Mouse (Mus musculus) myocyte (in vitro differentiated cells): ENCODE measurements at regions not wholly inside any gene's neighbourhood (a gene's known extent, or its start where the extent isn't known, plus 50 kb on each side); places are given as distances from the start of the nearest gene placed in this dataset.

Experiments
- H3K27me3 ChIP-seq: one replicate; pipeline ENCODE4 v1.6.1; 2011; ENCODE audit not compliant: control insufficient read depth, insufficient read depth, insufficient read length
- H3K36me3 ChIP-seq: one replicate; pipeline ENCODE4 v1.6.1; 2011; ENCODE audit not compliant: control insufficient read depth, insufficient read depth
- H3K4me2 ChIP-seq: one replicate; pipeline ENCODE4 v1.6.1; 2011; ENCODE audit warnings: low read depth, control low read depth
- H3K4me3 ChIP-seq: one replicate; pipeline ENCODE4 v1.5.1; 2011; ENCODE audit warnings: mild to moderate bottlenecking, control low read depth, moderate library complexity
- H3K79me2 ChIP-seq: one replicate; pipeline ENCODE4 v1.6.1; 2011; ENCODE audit not compliant: control insufficient read depth, insufficient read depth
- H3ac ChIP-seq: one replicate; pipeline ENCODE4 v1.6.1; 2011; ENCODE audit not compliant: control insufficient read depth, insufficient read length
- CEBPB ChIP-seq: IDR thresholded peaks from 2 replicates; pipeline ENCODE4 v1.6.1; 2011; ENCODE audit warnings: mild to moderate bottlenecking, moderate library complexity; ENCODE audit not compliant: poor library complexity, insufficient read depth, severe bottlenecking
- E2F4 ChIP-seq: IDR thresholded peaks from one replicate; pipeline ENCODE4 v1.6.1; 2011; ENCODE audit warnings: mild to moderate bottlenecking, control low read depth, moderate library complexity; ENCODE audit not compliant: insufficient read depth
- MAX ChIP-seq: IDR thresholded peaks from one replicate; pipeline ENCODE4 v1.6.1; 2011; ENCODE audit warnings: low read depth, mild to moderate bottlenecking, control low read depth
- MYOD1 ChIP-seq, 3 experiments: IDR thresholded peaks; one replicate each; pipeline ENCODE4 v1.6.1; 2011; ENCODE audit warnings: control low read depth in 2 of 3, low read depth in 2 of 3, mild to moderate bottlenecking in 2 of 3, moderate library complexity in 1 of 3; ENCODE audit not compliant: insufficient read length in 2 of 3, control insufficient read depth in 1 of 3
- MYOG ChIP-seq, 3 experiments: IDR thresholded peaks; one replicate each; pipeline ENCODE4 v1.6.1; 2011; ENCODE audit warnings: control low read depth in 2 of 3, low read depth in 2 of 3, mild to moderate bottlenecking in 2 of 3; ENCODE audit not compliant: insufficient read length in 2 of 3, control insufficient read depth in 1 of 3, insufficient read depth in 1 of 3
- POLR2A ChIP-seq: IDR thresholded peaks from one replicate; pipeline ENCODE4 v1.6.1; 2011; ENCODE audit warnings: low read depth, mild to moderate bottlenecking, control low read depth, moderate library complexity; ENCODE audit not compliant: insufficient read length
- POLR2AphosphoS2 ChIP-seq: IDR thresholded peaks from one replicate; pipeline ENCODE4 v1.6.1; 2011; ENCODE audit warnings: low read depth, control low read depth; ENCODE audit not compliant: insufficient read length
- REST ChIP-seq: IDR thresholded peaks from one replicate; pipeline ENCODE4 v1.6.1; 2011; ENCODE audit warnings: mild to moderate bottlenecking, control low read depth, moderate library complexity; ENCODE audit not compliant: insufficient read depth, insufficient read length
- SRF ChIP-seq: IDR thresholded peaks from one replicate; pipeline ENCODE4 v1.6.1; 2011; ENCODE audit warnings: low read depth; ENCODE audit not compliant: control insufficient read depth, insufficient read length
- TCF12 ChIP-seq: IDR thresholded peaks from one replicate; pipeline ENCODE4 v1.6.1; 2011; ENCODE audit warnings: mild to moderate bottlenecking, control low read depth; ENCODE audit not compliant: poor library complexity, insufficient read depth, severe bottlenecking
- TCF3 ChIP-seq: IDR thresholded peaks from one replicate; pipeline ENCODE4 v1.6.1; 2011; ENCODE audit warnings: low read depth, control low read depth; ENCODE audit not compliant: insufficient read length
- USF1 ChIP-seq: IDR thresholded peaks from one replicate; pipeline ENCODE4 v1.6.1; 2011; ENCODE audit warnings: low read depth, mild to moderate bottlenecking, control low read depth, moderate library complexity

DNA sequence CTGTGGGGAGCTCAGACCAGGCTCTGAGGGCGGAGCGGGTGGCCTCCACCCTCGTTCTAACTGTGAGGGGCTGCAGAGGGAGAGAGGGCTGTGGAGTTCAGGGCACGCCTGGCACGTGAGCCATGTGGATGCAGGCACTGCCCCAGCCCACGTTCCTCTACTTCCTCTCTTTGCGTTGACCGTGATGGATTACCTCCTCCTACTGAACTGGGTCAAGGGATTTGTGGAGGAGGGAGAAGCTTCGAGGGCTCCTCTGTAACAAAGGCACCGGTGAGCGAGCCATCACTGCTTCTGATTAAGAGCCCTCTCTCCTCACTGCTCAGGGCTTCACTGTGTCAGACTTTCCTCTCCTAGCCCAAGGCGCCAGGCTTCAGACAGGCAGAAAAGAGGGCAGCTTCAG, 371.1 kb downstream of the Cdh26 start:
- H3K79me2 ChIP-seq, result no peaks in the 10 kb centered on the region
- TF ChIP-seq REST (no peak), POLR2AphosphoS2 (no peak), CEBPB (no peak), MYOD1 (IDR thresholded peaks at IDR 0.05; ENCODE audit: control insufficient read depth in 1 of 3, insufficient read length in 2 of 3, low read depth in 2 of 3) (no peak), MYOG (IDR thresholded peaks at IDR 0.05; ENCODE audit: control insufficient read depth in 1 of 3, insufficient read depth in 1 of 3, insufficient read length in 2 of 3, low read depth in 2 of 3) (no peak), SRF (no peak), USF1 (no peak), E2F4 (no peak), MAX (no peak), TCF3 (no peak), TCF12 (no peak), POLR2A (no peak)
- H3K27me3 ChIP-seq, result no peaks in the 10 kb centered on the region
- no peak overlapping the region for H3K4me2 ChIP-seq
- no peaks in the 10 kb centered on the region for H3K36me3 ChIP-seq
- no peak overlapping the region for H3K4me3 ChIP-seq
- H3ac ChIP-seq, result no peak overlapping the region

DNA sequence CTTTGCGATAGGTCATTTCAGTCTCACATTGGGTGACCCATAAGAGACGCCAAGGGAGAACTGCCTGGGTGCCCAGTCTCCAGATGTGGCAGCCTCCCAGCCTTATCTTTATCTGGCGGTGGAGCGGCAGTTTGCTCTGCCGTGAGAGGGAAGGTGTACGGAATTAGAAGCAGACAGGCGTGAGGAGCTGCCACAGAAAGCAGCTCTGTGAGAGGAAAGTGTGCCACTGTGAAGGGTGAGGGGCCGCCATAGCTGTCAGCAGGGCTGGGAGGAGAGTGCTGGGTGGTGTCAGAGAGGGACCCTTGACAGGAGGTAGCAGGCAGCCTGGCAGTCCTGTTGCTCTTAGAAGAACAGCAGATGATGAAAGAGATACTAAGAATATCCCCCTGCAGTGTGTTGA, 375.0 kb downstream of the Cdh26 start:
- Histone ChIP-seq H3K4me2 (no peak overlapping the region), H3K36me3 (no peaks in the 10 kb centered on the region), H3ac (no peak overlapping the region), H3K27me3 (no peaks in the 10 kb centered on the region), H3K79me2 (no peaks in the 10 kb centered on the region), H3K4me3 (no peak overlapping the region)
- TF ChIP-seq USF1 (no peak), CEBPB (no peak), POLR2AphosphoS2 (no peak), MYOD1 (IDR thresholded peaks at IDR 0.05; ENCODE audit: control insufficient read depth in 1 of 3, insufficient read length in 2 of 3, low read depth in 2 of 3) (no peak), SRF (no peak), REST (no peak), E2F4 (no peak), TCF3 (no peak), POLR2A (no peak), MAX (no peak), TCF12 (no peak), MYOG (IDR thresholded peaks at IDR 0.05; ENCODE audit: control insufficient read depth in 1 of 3, insufficient read depth in 1 of 3, insufficient read length in 2 of 3, low read depth in 2 of 3) (no peak)

DNA sequence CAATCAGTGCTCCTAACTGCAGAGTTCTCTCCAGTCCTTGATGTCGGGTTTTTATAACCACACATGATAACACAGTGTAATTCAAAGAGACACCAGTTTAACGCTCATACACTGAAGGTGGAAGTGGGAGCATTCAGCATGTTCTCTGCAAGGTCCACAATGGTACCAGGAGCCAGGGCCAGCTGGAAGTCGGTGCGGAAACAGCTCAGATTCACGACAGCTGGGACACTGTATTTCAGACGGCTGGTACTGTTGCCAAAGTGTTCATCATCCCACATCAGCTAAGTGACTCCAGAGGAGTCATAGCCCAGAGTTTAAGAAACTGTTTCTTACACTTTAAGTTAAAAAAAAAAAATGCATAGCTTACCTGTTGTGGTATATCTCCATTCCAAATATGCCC, 391.2 kb downstream of the Cdh26 start:
- Histone ChIP-seq H3K36me3 (no peaks in the 10 kb centered on the region), H3K4me3 (no peak overlapping the region), H3K4me2 (no peak overlapping the region), H3K79me2 (no peaks in the 10 kb centered on the region), H3ac (no peak overlapping the region), H3K27me3 (no peaks in the 10 kb centered on the region)
- TF ChIP-seq MYOG (IDR thresholded peaks at IDR 0.05; ENCODE audit: control insufficient read depth in 1 of 3, insufficient read depth in 1 of 3, insufficient read length in 2 of 3, low read depth in 2 of 3), result no peak

DNA sequence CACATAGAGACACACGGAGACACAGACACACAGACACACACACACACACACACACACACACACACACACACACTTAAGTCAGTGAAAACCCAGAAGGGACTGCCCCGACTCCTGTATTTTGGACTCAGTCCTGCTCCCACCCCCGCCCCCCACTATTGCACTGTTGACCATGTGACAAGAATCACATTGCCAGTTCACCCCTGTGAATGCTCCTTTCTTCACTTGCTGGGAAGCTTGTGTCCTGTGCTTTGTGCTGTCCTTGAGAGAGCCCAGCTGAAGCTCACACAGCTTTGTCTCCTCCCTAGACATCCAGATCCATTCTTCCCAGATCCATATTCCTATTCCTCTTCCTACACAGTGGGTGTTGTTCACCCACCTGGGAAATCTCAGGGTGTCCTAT, 400.0 kb downstream of the Cdh26 start:
- H3K36me3 ChIP-seq, result no peaks in the 10 kb centered on the region
- no peak overlapping the region for H3ac ChIP-seq
- no peak overlapping the region for H3K4me2 ChIP-seq
- H3K27me3 ChIP-seq, result no peaks in the 10 kb centered on the region
- H3K79me2 ChIP-seq, result no peaks in the 10 kb centered on the region
- no peak overlapping the region for H3K4me3 ChIP-seq
- TF ChIP-seq E2F4, result no peak
- TF ChIP-seq MYOD1 (IDR thresholded peaks at IDR 0.05; ENCODE audit: control insufficient read depth in 1 of 3, insufficient read length in 2 of 3, low read depth in 2 of 3), result no peak
- TF ChIP-seq REST, result no peak
- no peak for TF ChIP-seq TCF12
- TF ChIP-seq MAX, result no peak
- TF ChIP-seq TCF3, result no peak
- TF ChIP-seq SRF, result no peak
- TF ChIP-seq MYOG (IDR thresholded peaks at IDR 0.05; ENCODE audit: control insufficient read depth in 1 of 3, insufficient read depth in 1 of 3, insufficient read length in 2 of 3, low read depth in 2 of 3), result no peak
- no peak for TF ChIP-seq POLR2A

DNA sequence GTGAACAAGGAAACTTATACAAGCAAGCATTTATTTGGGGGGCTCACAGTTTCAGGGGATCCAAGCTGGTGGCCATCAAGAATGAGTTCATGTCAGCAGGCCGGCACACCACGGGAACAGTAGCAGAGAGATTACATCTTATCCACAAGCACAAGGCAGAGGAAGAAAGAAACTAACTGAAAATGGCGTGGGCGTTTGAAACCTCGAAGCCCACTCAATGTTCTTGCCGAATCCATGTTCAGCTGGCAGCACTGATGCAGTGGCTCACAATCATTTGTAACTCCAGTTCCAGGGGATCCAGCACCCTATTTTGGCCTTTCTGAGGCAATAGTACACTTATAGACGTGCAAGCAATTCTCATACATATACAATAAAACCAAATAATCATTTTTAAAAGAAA, 404.7 kb downstream of the Cdh26 start:
- no peak overlapping the region for H3K4me2 ChIP-seq
- TF ChIP-seq MYOD1 (IDR thresholded peaks at IDR 0.05; ENCODE audit: control insufficient read depth in 1 of 3, insufficient read length in 2 of 3, low read depth in 2 of 3) (no peak), E2F4 (no peak), USF1 (no peak), SRF (no peak), REST (no peak), MYOG (IDR thresholded peaks at IDR 0.05; ENCODE audit: control insufficient read depth in 1 of 3, insufficient read depth in 1 of 3, insufficient read length in 2 of 3, low read depth in 2 of 3) (no peak), POLR2A (no peak), MAX (no peak), TCF3 (no peak), POLR2AphosphoS2 (no peak), CEBPB (no peak), TCF12 (no peak)
- no peaks in the 10 kb centered on the region for H3K79me2 ChIP-seq
- H3K4me3 ChIP-seq, result no peak overlapping the region
- no peak overlapping the region for H3ac ChIP-seq
- H3K36me3 ChIP-seq, result no peaks in the 10 kb centered on the region
- no peaks in the 10 kb centered on the region for H3K27me3 ChIP-seq
